Mouse (Mus musculus) erythroblast, embryonic 14.5 days (primary cell): ENCODE data around the gene Dpp6. TPM values are rescaled to one million over a fixed set of nuclear protein-coding genes. Genes with fewer than 3 reads are reported as not detected.

Source experiments
- H3K27me3 ChIP-seq: 2 replicates; pipeline ENCODE4 v1.6.1; 2012; ENCODE audit warnings: inconsistent platforms; ENCODE audit not compliant: control insufficient read depth
- H3K36me3 ChIP-seq: 2 replicates; pipeline ENCODE4 v1.6.1; 2012; ENCODE audit warnings: mild to moderate bottlenecking, inconsistent platforms; ENCODE audit not compliant: control insufficient read depth
- H3K4me1 ChIP-seq: 2 replicates; pipeline ENCODE4 v1.6.1; 2012; ENCODE audit warnings: inconsistent platforms; ENCODE audit not compliant: control insufficient read depth
- H3K4me3 ChIP-seq: replicated peaks from 2 replicates; pipeline ENCODE3; 2012; ENCODE audit warnings: moderate library complexity, mild to moderate bottlenecking, inconsistent platforms
- H3K9me3 ChIP-seq: 2 replicates; pipeline ENCODE4 v1.6.1; 2012; ENCODE audit warnings: low read length, inconsistent platforms, mixed read lengths; ENCODE audit not compliant: control insufficient read depth
- GATA1 ChIP-seq: IDR thresholded peaks from 2 replicates; pipeline ENCODE4 v1.6.1; 2012; ENCODE audit warnings: low read length, inconsistent platforms, mixed read lengths
- TAL1 ChIP-seq: IDR thresholded peaks from 3 replicates; pipeline ENCODE4 v1.6.1; 2012; ENCODE audit warnings: low read length, inconsistent platforms, mixed read lengths
- polyA plus RNA-seq: library from polyadenylated mRNA; stranded (reverse); fragments of >175 nt; gene quantifications from 2 replicates; pipeline ENCODE4 v1.2.3, GENCODE M21; 2012

Dpp6 gene
- polyA plus RNA-seq, 1 experiment, result 0.05 TPM

- Histone ChIP-seq H3K4me3 (no peak overlapping the region), H3K27me3 (no peaks in the 10 kb centered on the region), H3K9me3 (no peaks in the 10 kb centered on the region), H3K4me1 (no peaks in the 10 kb centered on the region), H3K36me3 (no peaks in the 10 kb centered on the region)
- TF ChIP-seq GATA1, result no peak
- TF ChIP-seq TAL1, result no peak
Observed at GRCm38 (mm10) chr5:27247793-27248192, 430.8 kb downstream of the Dpp6 start.

GRCm38 (mm10) chr5:27248685-27249084 is 431.7 kb downstream of the Dpp6 start:
- no peaks in the 10 kb centered on the region for H3K36me3 ChIP-seq
- H3K9me3 ChIP-seq, result no peaks in the 10 kb centered on the region
- no peak overlapping the region for H3K4me3 ChIP-seq
- TF ChIP-seq GATA1, result no peak
- TF ChIP-seq TAL1, result no peak
- H3K4me1 ChIP-seq, result no peaks in the 10 kb centered on the region
- no peaks in the 10 kb centered on the region for H3K27me3 ChIP-seq

GRCm38 (mm10) chr5:27249951-27250350 is 432.9 kb downstream of the Dpp6 start:
- TF ChIP-seq TAL1 (no peak), GATA1 (no peak)
- no peak overlapping the region for H3K4me3 ChIP-seq
- no peaks in the 10 kb centered on the region for H3K4me1 ChIP-seq
- H3K9me3 ChIP-seq, result no peaks in the 10 kb centered on the region; the same call in 1 of the 2 replicates
- no peaks in the 10 kb centered on the region for H3K36me3 ChIP-seq
- no peaks in the 10 kb centered on the region for H3K27me3 ChIP-seq

- Histone ChIP-seq H3K36me3 (no peaks in the 10 kb centered on the region), H3K9me3 (no peaks in the 10 kb centered on the region; the same call in 1 of the 2 replicates), H3K4me1 (no peaks in the 10 kb centered on the region), H3K27me3 (no peaks in the 10 kb centered on the region), H3K4me3 (no peak overlapping the region)
- TF ChIP-seq GATA1 (no peak), TAL1 (no peak)
Observed at GRCm38 (mm10) chr5:27250906-27251305, 433.9 kb downstream of the Dpp6 start.

GRCm38 (mm10) chr5:27251361-27251760 is 434.4 kb downstream of the Dpp6 start:
- no peaks in the 10 kb centered on the region for H3K4me1 ChIP-seq
- no peaks in the 10 kb centered on the region for H3K36me3 ChIP-seq
- no peaks in the 10 kb centered on the region; the same call in 1 of the 2 replicates for H3K9me3 ChIP-seq
- TF ChIP-seq TAL1 (no peak), GATA1 (no peak)
- H3K4me3 ChIP-seq, result no peak overlapping the region
- H3K27me3 ChIP-seq, result no peaks in the 10 kb centered on the region

- H3K36me3 ChIP-seq, result no peaks in the 10 kb centered on the region
- H3K4me1 ChIP-seq, result no peaks in the 10 kb centered on the region
- no peak for TF ChIP-seq TAL1
- no peak for TF ChIP-seq GATA1
- H3K27me3 ChIP-seq, result no peaks in the 10 kb centered on the region
- no peak overlapping the region for H3K4me3 ChIP-seq
- no peaks in the 10 kb centered on the region; the same call in 1 of the 2 replicates for H3K9me3 ChIP-seq
Observed at GRCm38 (mm10) chr5:27255247-27255646, 438.2 kb downstream of the Dpp6 start.

- Histone ChIP-seq H3K4me3 (no peak overlapping the region), H3K4me1 (no peaks in the 10 kb centered on the region), H3K27me3 (0 out of 2 replicates have a peak, but pooled peaks cover 3% of the 10 kb centered on the region), H3K36me3 (no peaks in the 10 kb centered on the region), H3K9me3 (no peaks in the 10 kb centered on the region; the same call in 1 of the 2 replicates)
- no peak for TF ChIP-seq GATA1
- TF ChIP-seq TAL1, result no peak
Observed at GRCm38 (mm10) chr5:27258636-27259035, 441.6 kb downstream of the Dpp6 start.

- H3K27me3 ChIP-seq, result 0 out of 2 replicates have a peak, but pooled peaks cover 3% of the 10 kb centered on the region
- no peaks in the 10 kb centered on the region for H3K4me1 ChIP-seq
- no peak overlapping the region for H3K4me3 ChIP-seq
- no peaks in the 10 kb centered on the region for H3K9me3 ChIP-seq
- TF ChIP-seq TAL1 (no peak), GATA1 (no peak)
- no peaks in the 10 kb centered on the region for H3K36me3 ChIP-seq
Observed at GRCm38 (mm10) chr5:27261746-27262727, 445.0 kb downstream of the Dpp6 start.

GRCm38 (mm10) chr5:27262751-27263150 is 445.7 kb downstream of the Dpp6 start:
- Histone ChIP-seq H3K36me3 (no peaks in the 10 kb centered on the region), H3K4me3 (no peak overlapping the region), H3K27me3 (0 out of 2 replicates have a peak, but pooled peaks cover 3% of the 10 kb centered on the region), H3K9me3 (no peaks in the 10 kb centered on the region), H3K4me1 (no peaks in the 10 kb centered on the region)
- TF ChIP-seq GATA1 (no peak), TAL1 (no peak)
